Mouse (Mus musculus): Measurements from ENCODE around the gene Odc1.
"Not testable (repeated sequence)": the region's sequence is repeated elsewhere in the genome, so short reads cannot be mapped to it uniquely, and the experiment has no call there.

The Odc1 gene

DNA sequence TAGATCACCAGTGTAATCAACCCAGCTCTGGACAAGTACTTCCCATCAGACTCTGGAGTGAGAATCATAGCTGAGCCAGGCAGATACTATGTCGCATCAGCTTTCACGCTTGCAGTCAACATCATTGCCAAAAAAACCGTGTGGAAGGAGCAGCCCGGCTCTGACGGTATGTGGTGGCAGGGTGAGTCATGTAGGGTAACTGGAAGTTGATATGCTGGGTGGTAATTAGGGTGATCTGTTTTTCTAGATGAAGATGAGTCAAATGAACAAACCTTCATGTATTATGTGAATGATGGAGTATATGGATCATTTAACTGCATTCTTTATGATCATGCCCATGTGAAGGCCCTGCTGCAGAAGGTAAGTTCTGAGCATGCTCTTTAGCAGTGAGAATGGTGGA is 4.8 kb downstream of the Odc1 start:
- DNase-seq (ENCODE audit: low read depth in 2 of 2, low spot score in 2 of 2) = not testable (repeated sequence)

GRCm38 (mm10) chr12:17551208-17551995 is 6.8 kb downstream of the Odc1 start:
- DNase-seq (ENCODE audit: low read depth in 2 of 2, low spot score in 2 of 2) = no peak

GRCm38 (mm10) chr12:17552420-17552819 is 7.8 kb downstream of the Odc1 start:
- no peak for DNase-seq (ENCODE audit: low read depth in 2 of 2, low spot score in 2 of 2)

DNA sequence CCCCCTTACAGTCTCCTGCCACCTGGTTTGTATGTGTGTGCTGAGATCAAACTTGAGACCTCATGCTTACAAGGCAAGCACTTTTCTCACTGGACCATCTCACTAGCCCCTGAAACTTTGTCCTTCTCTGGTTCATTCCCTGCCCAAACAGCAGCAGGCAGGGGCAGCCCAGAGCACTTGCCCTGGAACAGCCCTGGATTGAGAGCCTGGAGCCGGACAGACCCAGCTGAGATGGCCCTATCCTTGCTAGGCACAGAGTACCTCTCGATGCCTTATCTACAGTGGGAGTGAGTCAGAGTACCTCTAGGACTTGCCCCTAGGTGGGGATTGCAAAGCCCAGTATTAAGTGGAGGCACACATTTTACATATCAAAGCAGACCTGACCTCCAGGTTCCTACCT is 8.4 kb downstream of the Odc1 start:
- no peak for DNase-seq (ENCODE audit: low read depth in 2 of 2, low spot score in 2 of 2)

DNA sequence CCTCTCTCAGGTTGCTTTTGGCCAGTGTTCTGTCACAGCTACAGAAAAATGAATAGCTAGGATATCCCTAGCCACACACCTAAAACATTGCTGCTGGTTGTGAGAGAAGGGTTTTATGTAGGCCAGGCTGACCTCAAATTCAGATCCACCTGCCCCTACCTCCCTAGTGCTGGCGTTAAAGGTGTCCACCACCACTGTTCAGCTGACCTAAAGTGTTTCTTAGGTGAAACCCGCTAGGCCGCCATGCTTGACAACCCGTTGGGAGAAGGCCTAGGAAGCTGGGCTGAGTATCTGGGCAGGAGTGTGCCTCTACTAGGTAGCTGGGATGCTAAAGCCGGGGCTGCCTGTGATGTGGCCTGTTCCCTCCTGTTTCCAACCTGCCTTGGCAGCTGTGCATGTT is 9.0 kb downstream of the Odc1 start:
- DNase-seq (ENCODE audit: low read depth in 2 of 2, low spot score in 2 of 2) = no peak

- DNase-seq (ENCODE audit: low read depth in 2 of 2, low spot score in 2 of 2) = peak; percentile 82 to 87
These were observed 9.8 kb downstream of the Odc1 start for GRCm38 (mm10) chr12:17554200-17554951.

GRCm38 (mm10) chr12:17556430-17557343 is 12.1 kb downstream of the Odc1 start:
- DNase-seq (ENCODE audit: low read depth in 2 of 2, low spot score in 2 of 2) = peak; percentile 60 to 66

- no peak for DNase-seq (ENCODE audit: low read depth in 2 of 2, low spot score in 2 of 2)
These were observed 12.9 kb downstream of the Odc1 start for GRCm38 (mm10) chr12:17557344-17557966.

GRCm38 (mm10) chr12:17557967-17558345 is 13.4 kb downstream of the Odc1 start:
- DNase-seq (ENCODE audit: low read depth in 2 of 2, low spot score in 2 of 2) = no peak

- DNase-seq (ENCODE audit: low read depth in 2 of 2, low spot score in 2 of 2) = no peak
These were observed 17.8 kb downstream of the Odc1 start for GRCm38 (mm10) chr12:17562396-17562795.

- no peak for DNase-seq (ENCODE audit: low read depth in 2 of 2, low spot score in 2 of 2)
These were observed 20.9 kb downstream of the Odc1 start for GRCm38 (mm10) chr12:17565393-17566045.

- no peak for DNase-seq (ENCODE audit: low read depth in 2 of 2, low spot score in 2 of 2)
These were observed 21.4 kb downstream of the Odc1 start for GRCm38 (mm10) chr12:17566046-17566408.

GRCm38 (mm10) chr12:17568564-17568963 is 24.0 kb downstream of the Odc1 start:
- DNase-seq (ENCODE audit: low read depth in 2 of 2, low spot score in 2 of 2) = peak in 1 of 2 experiments; percentile 27

- DNase-seq (ENCODE audit: low read depth in 2 of 2, low spot score in 2 of 2) = no peak
These were observed 30.0 kb downstream of the Odc1 start for GRCm38 (mm10) chr12:17574591-17574990.

DNA sequence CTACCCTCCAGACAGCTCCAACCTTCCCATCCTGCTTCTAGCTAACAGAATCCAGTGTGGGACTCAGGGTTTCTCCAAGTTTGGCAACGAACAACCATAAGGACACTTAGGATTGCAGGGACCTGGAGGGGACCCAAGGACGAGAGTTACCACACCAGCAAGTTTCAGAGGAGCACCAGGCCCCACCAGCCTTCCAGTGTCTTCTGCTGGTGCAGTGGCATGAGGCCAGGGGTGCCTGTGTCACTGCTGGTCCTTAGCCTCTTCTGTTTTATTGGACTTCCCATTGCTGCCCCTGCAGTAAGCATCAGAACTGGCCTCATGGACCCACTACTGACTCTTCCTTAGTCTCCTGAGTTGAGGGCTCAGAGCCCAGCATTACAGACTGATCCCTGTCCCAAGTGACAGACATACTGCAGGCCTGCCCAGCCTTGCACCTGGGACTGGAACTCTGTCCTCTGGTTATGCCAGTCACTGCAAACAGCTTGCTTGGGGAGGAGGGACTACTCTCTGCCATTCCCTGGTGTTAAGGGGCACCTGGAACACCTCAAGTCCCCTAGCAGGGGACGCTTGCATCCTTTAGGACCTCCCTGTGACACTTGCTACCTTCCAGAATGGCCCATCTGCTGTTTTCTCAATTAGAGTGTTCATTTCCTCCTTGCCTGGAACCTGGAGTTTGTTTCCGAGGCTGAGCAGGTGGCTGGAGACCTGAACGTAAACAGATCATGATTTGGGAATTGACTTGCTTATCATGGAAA is 30.7 kb downstream of the Odc1 start:
- DNase-seq (ENCODE audit: low read depth in 2 of 2, low spot score in 2 of 2) = no peak

DNA sequence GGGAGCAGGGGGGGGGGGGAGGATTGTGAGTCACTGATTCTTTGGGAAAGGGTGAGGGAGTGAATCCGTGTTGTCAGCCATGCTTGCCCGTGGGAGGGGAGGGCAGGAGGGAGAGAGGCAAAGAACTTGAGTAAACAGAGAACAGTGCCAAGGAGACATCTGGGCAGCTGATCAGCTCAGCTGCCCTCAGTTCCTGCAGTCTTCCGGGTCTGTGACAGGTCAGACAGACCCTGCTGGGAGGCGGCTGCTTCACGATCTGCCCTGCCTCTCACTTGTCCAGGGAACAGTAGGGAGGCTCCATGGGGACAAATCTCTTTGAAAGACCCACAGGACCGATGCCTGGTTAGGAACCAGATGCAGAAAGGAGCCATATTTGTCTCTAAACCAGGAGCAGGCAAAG is 31.4 kb downstream of the Odc1 start:
- no peak for DNase-seq (ENCODE audit: low read depth in 2 of 2, low spot score in 2 of 2)

- no peak for DNase-seq (ENCODE audit: low read depth in 2 of 2, low spot score in 2 of 2)
These were observed 34.0 kb downstream of the Odc1 start for GRCm38 (mm10) chr12:17578601-17579000.

GRCm38 (mm10) chr12:17581001-17581400 is 36.4 kb downstream of the Odc1 start:
- DNase-seq (ENCODE audit: low read depth in 2 of 2, low spot score in 2 of 2) = no peak

DNA sequence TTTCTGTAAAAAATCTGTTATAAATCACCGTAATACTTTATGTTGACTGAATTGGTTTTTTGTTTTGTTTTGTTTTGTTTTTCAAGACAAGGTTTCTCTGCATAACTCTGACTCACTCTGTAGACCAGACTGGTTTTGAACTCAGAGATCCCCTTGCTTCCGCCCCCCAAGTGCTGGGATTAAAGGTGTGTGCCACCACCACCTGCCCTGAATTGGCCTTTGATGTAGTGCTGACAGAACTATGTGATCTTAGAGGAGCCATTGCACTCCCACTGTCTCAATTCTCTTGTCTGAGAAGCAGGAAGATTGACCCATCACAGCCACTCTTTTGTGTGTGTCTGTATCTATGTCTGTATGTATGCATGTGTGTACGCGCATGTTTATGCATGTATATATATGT is 37.8 kb downstream of the Odc1 start:
- DNase-seq (ENCODE audit: low read depth in 2 of 2, low spot score in 2 of 2) = no peak

DNA sequence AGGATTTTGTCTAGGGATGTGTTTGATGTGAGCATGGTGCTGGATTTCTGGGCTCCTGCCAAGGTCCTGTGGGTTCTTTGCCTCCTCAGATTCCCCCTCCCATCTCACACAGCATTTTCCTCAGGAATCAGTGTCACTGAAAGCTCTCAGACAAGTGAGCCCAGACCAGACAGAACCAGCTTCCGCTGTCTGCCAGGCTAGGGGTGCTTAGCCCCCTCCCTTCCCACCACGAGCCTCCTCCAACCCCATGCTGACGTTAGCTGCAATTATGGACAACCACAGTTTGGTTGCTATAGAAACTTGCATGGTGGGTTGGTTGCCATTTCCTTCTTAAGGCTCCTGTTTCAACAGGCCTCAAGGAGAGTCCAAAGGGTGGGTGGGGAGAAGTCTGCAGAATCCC is 39.3 kb downstream of the Odc1 start:
- DNase-seq (ENCODE audit: low read depth in 2 of 2, low spot score in 2 of 2) = peak; percentile 5 to 33
